Mouse (Mus musculus) CD4-positive, CD25-positive, alpha-beta regulatory T cell, adult 2 months (primary cell): Measurements from ENCODE around the gene Itpr2.

Experiments
- DNase-seq: peaks from one replicate; pipeline ENCODE4 v3.0.0-alpha.2; 2012; ENCODE audit warnings: low read depth, low spot score

The Itpr2 gene

GRCm38 (mm10) chr6:146112211-146112610 is 389.8 kb downstream of the Itpr2 start:
- DNase-seq, result no peak

DNA sequence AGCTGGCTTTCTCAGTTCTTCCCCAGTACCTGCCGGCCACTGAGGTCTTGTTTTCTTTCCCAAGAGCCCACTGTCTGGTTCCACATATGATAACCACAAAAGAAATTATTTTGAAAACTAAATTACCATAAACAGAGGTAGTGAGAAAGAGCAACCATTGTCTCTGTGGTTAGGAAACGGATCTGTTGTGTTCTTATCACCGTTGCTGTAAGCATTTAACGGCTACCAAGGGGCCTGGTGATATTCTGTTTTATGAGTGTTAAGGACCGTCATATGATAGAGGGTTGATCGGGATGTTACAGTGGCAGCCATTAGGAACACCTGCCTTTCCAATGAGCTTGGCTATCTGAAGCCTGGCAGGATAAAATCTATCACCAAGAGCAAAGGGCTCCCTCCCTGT is 390.2 kb downstream of the Itpr2 start:
- no peak for DNase-seq

GRCm38 (mm10) chr6:146110832-146111741 is 390.9 kb downstream of the Itpr2 start:
- no peak for DNase-seq

- no peak for DNase-seq
These were observed 391.6 kb downstream of the Itpr2 start for GRCm38 (mm10) chr6:146110425-146110824.

DNA sequence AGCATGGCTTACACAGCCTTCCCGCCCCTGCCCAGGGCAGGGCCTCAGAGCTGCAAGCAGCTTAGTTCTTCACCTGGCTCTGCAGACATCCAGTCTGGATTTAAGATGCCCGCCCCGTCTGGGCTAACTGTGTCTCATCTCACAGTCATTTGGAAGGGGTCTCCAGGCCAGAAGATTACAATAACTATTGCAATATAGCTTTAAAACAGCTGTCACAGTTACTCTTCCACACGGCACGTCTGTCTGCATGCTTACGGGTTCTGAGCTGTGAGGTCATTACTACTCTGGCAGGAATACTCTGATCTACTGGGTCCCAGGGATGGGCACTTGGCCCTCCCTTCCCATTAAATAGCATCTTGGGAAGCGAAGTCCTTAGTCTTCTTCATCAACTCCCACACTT is 393.3 kb downstream of the Itpr2 start:
- DNase-seq, result no peak

DNA sequence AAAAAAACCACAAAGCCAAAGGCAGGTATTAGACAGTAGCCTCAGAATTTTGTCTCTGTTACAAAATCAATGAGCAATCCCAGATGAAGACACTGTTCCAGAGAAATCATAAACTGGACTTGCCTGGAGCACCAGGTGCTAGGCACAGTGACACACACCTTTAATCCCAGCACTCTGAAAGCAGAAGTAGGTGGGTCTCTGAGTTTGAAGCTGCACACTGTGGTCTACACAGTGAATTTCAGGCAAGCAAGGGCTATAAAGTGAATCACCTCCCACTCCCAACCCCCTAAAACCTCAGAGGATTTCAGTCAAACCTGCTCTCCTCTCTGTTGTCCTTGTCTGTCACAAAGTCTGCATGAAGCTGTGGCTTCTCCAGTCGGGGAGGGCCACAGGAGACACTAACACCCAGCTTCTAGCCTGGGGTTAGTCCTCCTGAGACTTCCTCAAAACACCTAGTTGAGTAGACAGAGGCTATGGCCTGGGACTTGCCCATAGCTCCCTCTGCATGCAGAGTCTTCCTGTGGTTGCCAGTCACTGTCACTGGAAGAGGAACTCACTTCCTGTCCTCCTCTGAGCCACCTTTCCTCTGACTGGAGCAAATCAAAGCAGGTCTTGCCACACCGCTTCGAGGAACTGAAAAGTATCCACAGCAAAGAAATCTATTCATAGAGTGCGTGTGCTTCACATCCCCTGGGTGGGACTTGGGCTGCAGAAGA is 394.7 kb downstream of the Itpr2 start:
- DNase-seq, result peak; percentile 43

DNA sequence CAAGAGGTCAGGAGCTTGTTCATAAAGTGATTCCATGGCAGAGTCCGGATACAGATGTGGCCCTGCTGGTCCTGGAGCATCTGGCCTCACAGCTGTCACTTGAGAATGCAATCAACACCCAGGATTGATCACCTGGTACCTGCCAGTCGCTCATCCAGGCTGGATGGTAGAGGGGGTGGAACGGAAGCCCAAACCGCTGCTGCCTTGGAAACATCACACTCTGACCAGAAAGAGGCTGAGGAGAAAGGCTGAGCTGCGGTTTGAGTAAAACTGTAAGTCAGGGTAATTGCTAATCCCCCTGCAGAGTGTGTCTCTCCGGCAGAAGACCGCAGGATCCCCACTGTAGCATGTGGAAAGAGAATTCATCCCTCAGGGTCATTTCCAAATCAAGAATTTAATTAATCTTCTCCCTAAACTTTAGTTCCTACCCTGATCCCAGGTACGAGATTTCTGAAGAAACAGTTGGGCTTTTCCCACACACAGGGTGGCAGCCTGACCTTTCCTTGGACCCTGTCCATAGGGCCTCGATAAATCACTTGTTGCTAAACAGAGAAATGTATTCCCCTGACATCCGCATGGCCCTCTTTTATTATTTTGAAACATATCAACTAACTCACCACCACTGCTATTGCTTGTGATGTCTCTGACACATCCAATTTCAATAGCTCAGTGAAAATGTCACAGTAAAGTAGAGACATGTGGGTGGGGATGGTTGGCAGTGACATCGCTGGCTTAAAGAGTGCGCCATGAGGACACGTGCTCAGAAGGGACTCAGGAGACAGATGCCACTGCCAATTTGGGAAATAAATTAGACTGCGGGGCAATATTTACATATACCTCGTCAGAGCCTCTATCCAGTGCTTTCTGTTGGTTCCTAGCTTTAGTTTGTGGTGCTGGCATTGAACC is 418.7 kb downstream of the Itpr2 start:
- DNase-seq, result peak; percentile 35

DNA sequence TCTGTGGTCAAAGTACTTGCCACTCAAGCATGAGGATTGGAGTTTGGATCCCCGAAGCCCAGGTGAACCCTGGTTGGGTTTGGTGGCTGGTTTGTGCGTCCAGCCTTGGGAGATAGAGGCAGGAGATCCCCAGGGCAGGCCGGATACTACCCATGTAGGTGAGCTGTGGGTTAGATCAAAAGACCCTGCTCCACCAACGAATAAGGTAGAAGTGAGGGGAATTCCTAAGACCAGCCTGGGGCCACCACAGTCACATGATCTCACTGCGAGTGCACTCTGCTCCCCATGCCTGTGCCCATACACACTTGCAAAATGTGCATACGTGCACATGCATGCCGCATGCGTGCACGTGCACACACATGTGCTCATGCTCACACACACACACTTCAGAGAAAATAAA is 419.5 kb downstream of the Itpr2 start:
- peak; percentile 70 for DNase-seq

- DNase-seq, result peak; percentile 53
These were observed 420.4 kb downstream of the Itpr2 start for GRCm38 (mm10) chr6:146081578-146081977.

DNA sequence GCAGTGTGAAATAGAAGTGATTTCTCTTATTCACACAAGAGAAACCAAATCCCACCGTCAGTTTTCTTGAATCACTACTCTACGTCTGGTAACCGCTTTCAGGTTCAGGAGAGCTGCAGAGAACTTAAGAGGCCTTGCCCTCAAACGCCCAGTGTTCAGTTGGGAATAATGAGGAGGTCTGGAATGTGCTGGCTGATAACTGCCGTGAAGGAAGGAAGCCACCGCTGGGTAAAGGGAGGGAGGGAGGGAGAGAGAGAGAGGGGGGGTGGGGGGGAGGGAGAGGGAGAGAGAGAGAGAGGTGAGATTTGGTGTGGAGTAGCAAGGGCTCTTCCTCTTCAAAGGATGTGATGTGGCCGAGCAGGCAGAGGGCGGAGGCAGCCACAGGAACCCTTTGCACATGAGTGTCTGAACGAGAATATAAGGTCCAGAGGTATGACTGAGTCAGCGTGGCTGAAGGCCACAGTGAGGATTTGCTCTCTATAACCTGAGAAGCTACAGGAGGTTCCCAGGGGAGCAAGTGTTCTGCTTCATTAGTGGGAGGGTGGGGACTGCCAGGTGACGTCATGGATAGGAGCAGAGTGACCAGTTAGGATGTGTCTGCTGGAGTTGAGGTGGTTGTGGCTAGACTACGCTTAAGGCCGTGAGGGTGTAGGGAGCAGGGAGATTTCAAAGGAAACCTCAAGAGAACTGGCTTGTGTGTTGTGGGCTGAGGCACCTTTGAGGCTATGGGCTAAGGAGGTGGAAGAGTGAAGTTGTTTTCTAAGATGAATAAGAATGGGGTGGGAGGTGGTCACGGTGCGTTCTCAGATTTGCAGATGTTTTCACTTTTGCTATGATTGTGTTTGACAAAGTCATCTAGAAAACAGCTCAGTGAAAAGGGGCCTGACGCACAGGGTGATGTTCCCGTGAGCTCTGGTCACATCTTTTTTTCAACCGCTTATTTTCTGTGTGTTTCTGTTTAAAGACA is 421.2 kb downstream of the Itpr2 start:
- peak; percentile 85 for DNase-seq

DNA sequence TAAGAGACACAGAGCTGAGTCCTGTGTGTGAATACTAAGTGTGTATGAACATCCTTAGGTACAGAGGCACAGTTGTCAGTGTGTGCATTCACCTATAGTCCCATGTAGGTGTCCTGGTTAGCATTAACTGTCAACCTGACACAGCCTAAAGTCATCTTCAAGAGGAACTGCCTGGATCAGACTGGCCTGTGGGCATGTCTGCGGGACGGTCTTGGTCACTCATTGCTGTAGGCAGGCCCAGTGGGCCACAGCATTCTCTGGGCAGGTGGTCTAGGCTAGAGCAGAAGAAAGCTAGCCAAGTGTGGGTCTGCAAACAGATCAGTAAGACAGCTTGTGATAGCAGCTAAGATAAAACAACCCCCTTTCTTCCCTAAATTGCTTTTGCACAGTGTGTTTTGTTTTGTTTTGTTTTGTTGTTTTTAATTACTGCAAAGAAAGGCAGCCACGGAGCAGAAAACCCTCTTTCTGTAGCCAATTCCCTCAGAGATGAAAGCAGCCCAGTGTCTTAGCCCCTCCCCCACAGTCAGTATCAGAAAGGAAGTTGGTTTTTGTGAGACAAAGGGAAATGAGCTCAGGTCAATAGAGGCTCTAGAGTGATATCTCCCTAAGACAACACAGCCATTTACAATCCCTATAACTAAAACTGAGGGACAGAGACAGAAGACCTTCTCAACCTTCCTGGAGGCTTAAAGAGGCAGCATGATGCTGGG is 422.1 kb downstream of the Itpr2 start:
- DNase-seq, result peak; percentile 83

DNA sequence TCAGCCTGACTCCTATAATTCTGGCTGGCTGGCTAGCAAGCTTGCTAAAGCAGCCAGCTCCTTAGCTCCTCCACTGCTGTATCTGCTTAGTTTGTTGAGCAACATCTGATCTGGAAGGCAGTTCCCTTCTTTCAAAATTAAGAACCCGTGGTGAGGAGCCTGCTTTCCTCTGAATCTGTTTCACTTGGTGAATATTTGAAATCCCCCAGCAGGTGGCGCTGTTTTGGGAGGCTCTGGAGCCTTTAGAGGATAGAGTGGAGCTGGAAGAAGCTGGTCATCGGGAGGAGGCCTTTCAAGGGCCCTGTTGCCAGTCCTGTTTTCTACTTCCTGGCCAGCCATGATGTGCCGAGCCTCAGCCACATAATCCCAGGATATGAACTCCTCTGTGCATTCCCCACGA is 422.8 kb downstream of the Itpr2 start:
- DNase-seq, result peak; percentile 83

- DNase-seq, result no peak
These were observed 423.9 kb downstream of the Itpr2 start for GRCm38 (mm10) chr6:146078136-146078535.

GRCm38 (mm10) chr6:146077124-146077889 is 424.7 kb downstream of the Itpr2 start:
- DNase-seq, result peak; percentile 77

DNA sequence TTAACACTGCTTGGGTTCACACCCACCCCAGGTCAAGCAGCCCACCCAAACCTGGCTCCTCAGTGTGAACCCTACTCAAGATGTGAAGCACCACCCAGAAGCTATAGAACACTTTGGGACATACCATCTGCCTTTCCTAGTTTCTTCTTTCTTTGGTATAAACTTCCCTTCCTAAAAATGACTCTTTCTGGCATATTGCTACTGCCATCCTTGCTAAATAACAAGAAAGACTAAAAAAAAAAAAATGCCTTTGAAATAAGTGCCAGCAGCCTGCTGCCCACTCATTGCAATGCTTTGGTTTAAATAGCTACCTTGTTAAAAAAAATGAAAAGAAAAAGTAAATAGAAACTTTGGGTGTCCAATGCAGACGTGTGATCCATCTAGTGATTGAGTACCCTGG is 429.2 kb downstream of the Itpr2 start:
- no peak for DNase-seq

DNA sequence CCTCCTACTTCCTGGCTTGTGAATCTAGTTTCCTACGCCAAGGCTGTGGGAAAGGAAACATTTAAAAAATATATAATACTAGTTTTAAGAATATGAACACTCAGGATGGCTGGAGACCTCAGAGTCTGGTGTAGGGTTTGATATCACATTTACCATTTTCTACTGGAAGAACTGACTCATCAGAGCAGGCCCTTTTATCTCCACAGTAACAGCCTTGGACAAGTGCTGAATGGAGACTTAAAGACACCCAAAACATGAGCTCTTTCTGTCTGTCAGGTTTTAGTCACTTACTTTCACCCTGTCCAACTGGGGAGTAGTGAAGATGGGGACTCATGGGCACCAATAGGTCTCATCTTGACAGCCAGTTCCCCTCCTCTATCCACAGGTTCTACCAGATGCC is 430.1 kb downstream of the Itpr2 start:
- no peak for DNase-seq
